Mouse (Mus musculus) thymus, postnatal 25 days (tissue): ENCODE measurements around the gene Ckap4.
"Not testable (repeated sequence)": the region's sequence is repeated elsewhere in the genome, so short reads cannot be mapped to it uniquely, and the experiment has no call there.

Experiments used
- DNase-seq: peaks from one replicate; pipeline ENCODE4 v3.0.0; 2022

Ckap4 gene

GRCm38 (mm10) chr10:84549146-84549919 is 15.5 kb upstream of the Ckap4 start:
- no peak for DNase-seq

DNA sequence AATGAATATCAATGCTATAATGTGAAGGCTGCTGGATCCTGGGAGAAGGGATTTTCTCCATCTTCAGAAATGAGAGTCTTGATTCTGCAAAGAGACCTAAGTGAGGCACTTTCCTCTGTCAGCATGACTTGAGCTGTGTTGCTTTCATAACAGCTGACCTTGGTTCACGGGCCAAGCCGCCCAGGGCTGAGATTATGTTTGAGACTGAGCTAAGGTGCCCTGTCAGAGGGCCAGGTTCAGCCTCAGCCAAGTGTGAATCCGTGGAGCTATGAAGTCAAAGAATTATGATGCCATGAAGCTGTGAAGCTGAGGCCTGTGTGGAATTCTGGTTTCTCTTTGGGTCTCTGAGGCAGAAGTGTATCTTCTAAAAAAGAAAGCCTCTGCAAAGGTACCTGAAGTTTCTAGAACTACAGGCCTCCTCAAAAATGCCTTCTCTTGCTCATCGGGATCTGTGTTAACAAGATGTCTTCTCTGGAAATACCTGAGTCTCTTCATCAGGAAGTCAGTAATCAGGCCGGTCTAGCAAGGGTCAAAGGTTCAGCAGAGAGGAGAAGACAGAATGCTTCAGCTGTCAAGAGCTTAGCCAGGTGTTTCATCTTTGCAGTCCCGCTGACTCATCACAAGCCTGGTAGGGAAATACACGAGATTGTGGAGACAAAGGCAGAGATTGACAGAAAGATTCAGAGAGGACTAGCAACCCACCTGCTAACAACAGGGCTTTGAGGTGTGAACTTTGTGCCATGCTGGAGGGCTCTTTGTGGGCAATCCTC is 11.2 kb upstream of the Ckap4 start:
- no peak for DNase-seq

GRCm38 (mm10) chr10:84542802-84543658 is 9.2 kb upstream of the Ckap4 start:
- DNase-seq, result no peak

- DNase-seq, result no peak
Measured at GRCm38 (mm10) chr10:84539651-84540050, 5.8 kb upstream of the Ckap4 start.

DNA sequence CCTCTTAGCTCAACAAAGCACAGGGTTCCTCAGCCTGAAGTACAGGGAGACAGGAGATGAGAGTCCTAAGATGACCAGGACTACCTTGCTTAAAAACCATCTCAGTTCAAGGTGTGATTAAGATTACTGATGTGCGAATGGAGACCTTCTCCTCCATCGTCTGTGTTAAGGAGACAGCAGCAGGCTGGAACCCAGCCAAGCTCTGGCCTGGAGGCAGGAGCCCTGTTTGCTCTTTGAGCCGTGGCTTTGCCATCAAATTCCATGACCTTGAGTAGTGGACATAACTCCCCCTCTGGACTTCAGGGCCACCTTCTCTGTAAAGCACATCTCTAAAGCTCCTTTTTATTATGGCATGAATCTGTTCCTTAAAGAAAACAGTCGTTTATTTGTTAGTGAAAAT is 2.0 kb upstream of the Ckap4 start:
- DNase-seq, result no peak

DNA sequence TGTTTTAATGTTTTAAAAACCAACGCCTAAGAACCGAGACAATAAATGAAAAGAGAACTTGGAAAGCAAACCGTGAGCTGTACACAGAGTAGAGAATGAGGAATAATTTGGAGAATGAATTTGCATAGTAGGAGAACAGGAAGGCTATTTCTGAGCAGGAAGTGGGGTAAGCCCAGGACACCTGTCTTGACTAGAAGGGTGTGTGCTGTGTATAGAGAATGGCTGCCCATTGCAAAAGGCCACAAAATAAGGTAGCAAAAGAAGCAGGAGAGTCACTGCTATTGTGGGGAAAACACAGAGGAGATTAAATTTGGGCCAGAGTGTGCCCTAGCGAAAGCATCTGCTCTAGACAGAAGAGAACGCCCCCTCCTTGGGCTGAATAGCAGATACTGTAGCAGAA is 1.6 kb upstream of the Ckap4 start:
- DNase-seq, result no peak

GRCm38 (mm10) chr10:84532911-84533882 is 665 bp downstream of the Ckap4 start:
- peak; percentile 15 for DNase-seq

- no peak for DNase-seq
Measured at GRCm38 (mm10) chr10:84532191-84532889, 1.5 kb downstream of the Ckap4 start.

- DNase-seq, result no peak
Measured at GRCm38 (mm10) chr10:84531576-84531975, 2.3 kb downstream of the Ckap4 start.

- no peak for DNase-seq
Measured at GRCm38 (mm10) chr10:84530388-84530787, 3.5 kb downstream of the Ckap4 start.

GRCm38 (mm10) chr10:84527631-84528030 is 6.2 kb downstream of the Ckap4 start:
- DNase-seq, result no peak

GRCm38 (mm10) chr10:84527070-84527469 is 6.8 kb downstream of the Ckap4 start:
- no peak for DNase-seq

- DNase-seq, result no peak
Measured at GRCm38 (mm10) chr10:84526488-84526887, 7.4 kb downstream of the Ckap4 start.

- DNase-seq, result no peak
Measured at GRCm38 (mm10) chr10:84523682-84524081, 10.2 kb downstream of the Ckap4 start.

DNA sequence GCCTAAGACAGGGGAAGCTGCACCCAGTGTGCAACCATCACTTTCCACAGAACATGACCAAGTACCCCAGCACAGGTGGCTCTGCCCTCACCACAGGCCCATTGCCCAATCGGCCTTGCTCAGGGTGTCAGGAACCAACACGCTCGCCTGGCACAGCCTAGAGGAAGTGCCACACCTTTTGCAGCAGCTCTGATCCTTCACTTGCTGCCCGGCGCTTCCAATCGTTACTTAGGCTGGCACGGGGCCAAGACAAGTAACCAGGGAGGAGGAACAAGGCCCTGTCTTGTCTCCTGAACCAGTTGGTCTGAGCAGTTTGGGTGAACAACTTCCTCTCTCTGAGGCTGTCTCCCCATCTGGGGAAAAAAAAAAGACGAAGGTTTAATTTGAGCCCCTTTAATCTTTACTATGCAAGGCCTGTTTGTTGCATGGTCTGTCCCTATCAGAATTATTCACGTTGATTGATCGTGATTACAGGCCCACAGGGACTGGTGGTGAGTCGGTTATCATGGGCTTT is 17.4 kb downstream of the Ckap4 start:
- DNase-seq, result peak; percentile 30

DNA sequence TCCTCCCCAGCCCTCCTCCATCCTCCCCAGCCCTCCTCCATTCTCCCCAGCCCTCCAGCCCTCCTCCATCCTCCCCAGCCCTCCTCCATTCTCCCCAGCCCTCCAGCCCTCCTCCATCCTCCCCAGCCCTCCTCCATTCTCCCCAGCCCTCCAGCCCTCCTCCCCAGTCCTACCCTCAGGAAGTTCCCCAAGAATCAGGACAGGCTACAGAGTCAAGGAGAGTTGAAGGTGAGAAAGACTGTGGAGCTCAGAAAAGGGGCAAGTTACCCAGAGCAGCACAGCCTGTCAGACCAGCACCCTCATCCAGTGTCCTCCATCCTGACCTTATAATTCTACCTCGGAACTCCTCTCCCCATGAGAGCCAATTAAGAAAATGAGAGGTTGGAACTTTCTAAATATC is 17.9 kb downstream of the Ckap4 start:
- DNase-seq, result not testable (repeated sequence)

DNA sequence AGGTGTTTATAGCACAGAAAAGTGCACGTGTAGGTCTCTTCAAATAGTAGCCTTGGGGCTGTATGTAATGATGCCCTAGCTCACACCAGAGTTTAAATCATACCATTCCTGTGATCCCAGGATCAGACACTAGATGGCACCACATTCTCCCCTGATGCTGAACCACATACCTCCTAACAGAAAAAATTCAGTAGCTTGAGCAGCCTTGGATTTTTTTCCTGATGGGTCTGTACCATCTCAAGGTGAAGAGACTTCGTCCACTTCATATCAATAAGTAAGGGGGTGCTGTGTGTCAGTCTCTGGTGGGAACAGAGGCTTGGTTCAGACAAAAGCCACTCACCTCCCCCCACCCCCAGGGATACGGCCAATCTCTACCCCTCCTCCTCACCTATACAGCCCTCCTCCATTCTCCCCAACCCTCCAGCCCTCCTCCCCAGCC is 18.3 kb downstream of the Ckap4 start:
- DNase-seq, result peak; percentile 74

DNA sequence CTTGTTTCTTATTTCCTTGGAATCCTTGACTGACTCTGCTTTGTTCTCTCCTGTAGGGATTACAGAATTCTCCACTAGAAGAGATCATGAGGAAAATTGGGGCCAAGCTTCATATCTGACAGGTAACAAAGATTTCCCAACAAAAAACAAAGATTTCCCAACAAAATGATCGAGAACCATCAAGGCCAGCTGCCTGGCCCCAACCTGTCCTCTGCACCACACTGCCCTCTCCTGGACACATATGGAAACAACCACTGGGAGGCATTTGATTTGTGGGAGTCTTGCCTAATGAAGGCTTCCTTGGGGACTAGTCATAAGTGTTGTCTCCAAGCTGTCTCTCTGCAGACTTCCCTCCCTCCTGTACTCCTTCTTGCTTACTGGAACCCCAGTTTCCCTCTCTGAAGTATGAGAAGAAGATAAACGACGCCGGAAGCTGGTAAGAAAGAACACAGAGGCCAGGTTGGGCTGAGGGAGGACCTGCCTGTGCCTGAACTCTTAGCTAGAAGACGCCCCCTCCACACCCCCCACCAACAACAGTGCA is 19.8 kb downstream of the Ckap4 start:
- DNase-seq, result peak; percentile 73

DNA sequence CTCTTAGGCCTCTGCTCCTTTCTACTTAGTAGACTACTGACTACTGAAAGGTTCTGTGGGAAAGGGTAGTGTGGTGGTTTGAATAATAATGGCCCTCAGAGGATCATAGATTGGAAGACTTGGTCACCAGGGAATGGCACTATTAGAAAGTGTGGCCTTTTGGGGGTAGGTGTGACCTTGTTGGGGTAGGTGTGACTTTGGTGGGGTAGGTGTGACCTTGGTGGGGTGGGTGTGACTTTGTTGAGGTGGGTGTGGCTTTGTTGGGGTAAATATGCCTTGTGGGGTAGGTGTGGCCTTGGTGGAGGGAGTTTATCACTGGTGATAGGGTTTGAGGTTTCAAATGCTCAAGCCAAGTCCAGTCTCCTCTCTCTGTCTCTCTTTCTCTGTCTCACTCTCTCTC is 21.1 kb downstream of the Ckap4 start:
- DNase-seq, result no peak

GRCm38 (mm10) chr10:84508603-84509002 is 25.3 kb downstream of the Ckap4 start:
- no peak for DNase-seq

GRCm38 (mm10) chr10:84498867-84499266 is 35.0 kb downstream of the Ckap4 start:
- no peak for DNase-seq
